Mouse (Mus musculus) forebrain, embryonic 12.5 days (tissue): ENCODE measurements around the gene Prdm13. TPM values are rescaled to one million over a fixed set of nuclear protein-coding genes. Genes with fewer than 3 reads are reported as not detected.

Experiments used
- ATAC-seq: fragments of 200-750 bp; cut with Nextera tagmentation; 2 replicates; pipeline ENCODE4 v1.8.0; 2017; ENCODE audit warnings: moderate TSS enrichment; ENCODE audit not compliant: low FRiP score
- H3K27ac ChIP-seq: fragments of 300-500 bp; sonication (generic); 2 replicates; pipeline ENCODE4 v1.5.1; 2016; ENCODE audit warnings: mild to moderate bottlenecking
- H3K27me3 ChIP-seq: fragments of 300-500 bp; sonication (generic); 2 replicates; pipeline ENCODE4 v1.6.1; 2016; ENCODE audit warnings: mild to moderate bottlenecking
- H3K36me3 ChIP-seq: fragments of 300-500 bp; sonication (generic); replicated peaks from 2 replicates; pipeline ENCODE4 v1.6.1; 2016; ENCODE audit warnings: mild to moderate bottlenecking
- H3K4me1 ChIP-seq: fragments of 300-500 bp; sonication (generic); 2 replicates; pipeline ENCODE4 v1.6.1; 2016
- H3K4me2 ChIP-seq: fragments of 300-500 bp; sonication (generic); 2 replicates; pipeline ENCODE4 v1.6.1; 2016; ENCODE audit warnings: mild to moderate bottlenecking, moderate library complexity
- H3K4me3 ChIP-seq: fragments of 300-500 bp; sonication (generic); replicated peaks from 2 replicates; pipeline ENCODE4 v1.5.1; 2016; ENCODE audit warnings: mild to moderate bottlenecking
- H3K9ac ChIP-seq: fragments of 300-500 bp; sonication (generic); 2 replicates; pipeline ENCODE4 v1.6.1; 2016; ENCODE audit warnings: mild to moderate bottlenecking
- H3K9me3 ChIP-seq: fragments of 300-500 bp; sonication (generic); 2 replicates; pipeline ENCODE4 v1.6.1; 2016
- WGBS: fragments of 180-500 bp; shearing (Covaris S2); methylation state at CpG from one replicate; pipeline ENCODE4 v1.1.7; 2016; 5-methylcytosine and 5-hydroxymethylcytosine counted together
- polyA plus RNA-seq: library from polyadenylated mRNA; unstranded; fragments of >200 nt; fragmentation: Nextera tagmentation; extraction: Ambion mirVana; gene quantifications from 2 replicates; pipeline ENCODE4 v1.2.1, GENCODE M21; 2016

Gene Prdm13
- polyA plus RNA-seq, 1 experiment from 2014 or later, result 0.60 TPM

DNA sequence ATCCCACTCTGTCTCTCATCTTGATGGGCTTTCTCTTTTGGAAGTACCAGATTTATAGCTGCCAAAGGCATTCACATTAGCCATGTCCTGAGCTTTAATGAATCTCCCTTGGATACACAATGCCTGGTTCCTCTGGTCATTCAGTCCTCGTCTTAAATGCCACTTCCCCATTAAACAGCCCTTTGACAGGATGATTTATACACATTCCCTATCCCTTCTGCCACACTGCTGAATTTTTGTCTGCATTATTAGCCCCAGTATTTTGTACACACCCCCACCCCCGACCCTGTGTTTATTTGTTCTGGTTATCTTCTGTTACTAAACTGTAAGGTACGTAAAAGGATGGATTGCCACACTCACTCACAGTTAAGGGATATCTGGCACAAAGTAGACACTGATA is 27.6 kb downstream of the Prdm13 start:
- 74% methylated on average over 3 of the region's 3 CpGs for WGBS
- H3K4me1 ChIP-seq, result no peaks in the 10 kb centered on the region
- no peak overlapping the region for H3K9ac ChIP-seq
- no peaks in the 10 kb centered on the region for H3K27me3 ChIP-seq
- no peak overlapping the region for H3K4me3 ChIP-seq
- no peaks in the 10 kb centered on the region for H3K36me3 ChIP-seq
- H3K9me3 ChIP-seq, result no peaks in the 10 kb centered on the region
- ATAC-seq, result no peak
- H3K27ac ChIP-seq, result no peak overlapping the region
- no peak overlapping the region for H3K4me2 ChIP-seq

DNA sequence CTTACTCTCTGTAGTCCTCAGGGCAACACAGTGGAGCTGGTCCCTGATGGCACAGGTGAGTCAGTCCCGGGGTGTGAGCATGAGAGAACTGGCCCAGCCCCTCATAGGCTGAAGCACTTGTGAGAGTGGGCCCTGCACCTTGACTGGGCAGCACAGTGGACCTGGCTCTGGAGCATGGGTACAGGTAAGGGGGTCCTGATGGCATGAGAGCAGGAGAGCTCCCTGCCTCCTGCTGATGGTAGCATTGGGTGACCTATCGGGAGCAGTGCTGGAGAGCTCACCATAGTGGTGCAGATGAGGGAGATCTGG is 56.5 kb downstream of the Prdm13 start:
- Histone ChIP-seq H3K27me3 (0 out of 2 replicates have a peak, but pooled peaks cover 3% of the 10 kb centered on the region), H3K4me3 (no peak overlapping the region), H3K9me3 (no peaks in the 10 kb centered on the region), H3K27ac (no peak overlapping the region), H3K4me1 (peaks cover 4% of the 10 kb centered on the region; the same call in 1 of the 2 replicates), H3K9ac (no peak overlapping the region), H3K36me3 (no peaks in the 10 kb centered on the region), H3K4me2 (no peak overlapping the region)
- peak; percentile 36; the same call in 1 of the 2 replicates for ATAC-seq
- WGBS, result 90% methylated on average over 2 of the region's 2 CpGs

GRCm38 (mm10) chr4:21628367-21629274 is 57.1 kb downstream of the Prdm13 start:
- no peak for ATAC-seq
- Histone ChIP-seq H3K9ac (no peak overlapping the region), H3K9me3 (no peaks in the 10 kb centered on the region), H3K4me3 (no peak overlapping the region), H3K27me3 (0 out of 2 replicates have a peak, but pooled peaks cover 3% of the 10 kb centered on the region), H3K36me3 (no peaks in the 10 kb centered on the region), H3K27ac (no peak overlapping the region), H3K4me2 (no peak overlapping the region), H3K4me1 (peaks cover 4% of the 10 kb centered on the region; the same call in 1 of the 2 replicates)
- WGBS, result 69% methylated on average over 3 of the region's 3 CpGs

Other genes starting within 250 kb of the Prdm13 start
- gene Ccnc, start 41.7 kb upstream of the Prdm13 start, polyA plus RNA-seq, result 63.7 and 67.2 TPM in 2 replicates
- 12.9 and 13.4 TPM in 2 replicates for gene Usp45, start 81.2 kb upstream of the Prdm13 start, polyA plus RNA-seq
- 21.7 and 23.5 TPM in 2 replicates for gene Tstd3, start 81.2 kb upstream of the Prdm13 start, polyA plus RNA-seq
- gene Pnisr, start 161.6 kb upstream of the Prdm13 start, polyA plus RNA-seq, result 235 and 243 TPM in 2 replicates
- gene Coq3, start 193.7 kb upstream of the Prdm13 start, polyA plus RNA-seq, result 10.9 and 11.7 TPM in 2 replicates
- gene Faxc, start 245.4 kb upstream of the Prdm13 start, polyA plus RNA-seq, result 23.0 and 26.8 TPM in 2 replicates